Mouse (Mus musculus) MEL (cell line): ENCODE measurements around the gene Trim2. TPM values are rescaled to one million over a fixed set of nuclear protein-coding genes. Genes with fewer than 3 reads are reported as not detected.

ENCODE experiments used
- DNase-seq: peaks from one replicate; pipeline ENCODE4 v3.0.0; 2011; ENCODE audit warnings: low read depth, low spot score
- H3K27ac ChIP-seq: 2 replicates; pipeline ENCODE4 v1.5.1; 2012; ENCODE audit warnings: low read depth, mild to moderate bottlenecking, control low read depth, low read length, moderate library complexity; ENCODE audit not compliant: control insufficient read depth
- H3K27me3 ChIP-seq, 2 experiments: fragments of 150-350 bp in 1 of 2; sonication (generic) in 1 of 2; 2 replicates each; pipeline ENCODE4 v1.6.1; 2012; ENCODE audit warnings: low read length in 2 of 2, mild to moderate bottlenecking in 2 of 2, improper control_type of control experiment in 1 of 2, moderate library complexity in 1 of 2; ENCODE audit not compliant: insufficient read depth in 2 of 2, control insufficient read depth in 1 of 2
- H3K36me3 ChIP-seq, 2 experiments: 2 replicates each; pipeline ENCODE4 v1.6.1; 2012 to 2014; ENCODE audit warnings: low read length in 2 of 2, improper control_type of control experiment in 1 of 2, inconsistent platforms in 1 of 2, mild to moderate bottlenecking in 1 of 2; ENCODE audit not compliant: insufficient read depth in 2 of 2, control insufficient read depth in 1 of 2
- H3K4me1 ChIP-seq, 2 experiments: fragments of 150-350 bp in 1 of 2; sonication (generic) in 1 of 2; 2 replicates each; pipeline ENCODE4 v1.6.1; 2012; ENCODE audit warnings: low read length in 2 of 2, improper control_type of control experiment in 1 of 2, mild to moderate bottlenecking in 1 of 2; ENCODE audit not compliant: insufficient read depth in 2 of 2, control insufficient read depth in 1 of 2
- H3K4me3 ChIP-seq, 2 experiments: fragments of 150-350 bp in 1 of 2; sonication (generic) in 1 of 2; 2 replicates each; pipeline ENCODE4 v1.5.1; 2012; ENCODE audit warnings: low read depth in 2 of 2, low read length in 2 of 2, mild to moderate bottlenecking in 2 of 2, moderate library complexity in 2 of 2, control low read depth in 1 of 2, improper control_type of control experiment in 1 of 2; ENCODE audit not compliant: control insufficient read depth in 1 of 2, insufficient read depth in 1 of 2
- H3K79me2 ChIP-seq: 2 replicates; pipeline ENCODE4 v1.6.1; 2012; ENCODE audit warnings: mild to moderate bottlenecking, low read length, moderate library complexity; ENCODE audit not compliant: control insufficient read depth, poor library complexity, insufficient read depth
- H3K9ac ChIP-seq: 2 replicates; pipeline ENCODE4 v1.6.1; 2012; ENCODE audit warnings: low read depth, mild to moderate bottlenecking, control low read depth, low read length, moderate library complexity; ENCODE audit not compliant: control insufficient read depth, poor library complexity, severe bottlenecking
- H3K9me3 ChIP-seq: fragments of 150-350 bp; sonication (generic); replicated peaks from 2 replicates; pipeline ENCODE4 v1.6.1; 2012; ENCODE audit warnings: mild to moderate bottlenecking, low read length, improper control_type of control experiment, moderate library complexity; ENCODE audit not compliant: insufficient read depth
- BHLHE40 ChIP-seq: IDR thresholded peaks from 2 replicates; pipeline ENCODE4 v1.6.1; 2012; ENCODE audit warnings: low read depth, mild to moderate bottlenecking, inconsistent platforms, low read length, improper control_type of control experiment, borderline replicate concordance
- E2F4 ChIP-seq: IDR thresholded peaks from 2 replicates; pipeline ENCODE4 v1.6.1; 2011; ENCODE audit warnings: low read depth, low read length, improper control_type of control experiment, borderline replicate concordance
- EP300 ChIP-seq, 2 experiments: IDR thresholded peaks; 2 replicates each; pipeline ENCODE4 v1.6.1; 2011; ENCODE audit warnings: improper control_type of control experiment in 2 of 2, low read length in 2 of 2, low read depth in 1 of 2, mild to moderate bottlenecking in 1 of 2
- GABPA ChIP-seq: IDR thresholded peaks from 2 replicates; pipeline ENCODE4 v1.6.1; 2012; ENCODE audit warnings: low read depth, mild to moderate bottlenecking, inconsistent platforms, low read length, improper control_type of control experiment, moderate library complexity
- GATA1 ChIP-seq: IDR thresholded peaks from 2 replicates; pipeline ENCODE4 v1.6.1; 2011; ENCODE audit warnings: low read depth, low read length, improper control_type of control experiment
- HCFC1 ChIP-seq: IDR thresholded peaks from 2 replicates; pipeline ENCODE4 v1.6.1; 2012; ENCODE audit warnings: low read depth, mild to moderate bottlenecking, inconsistent platforms, low read length, improper control_type of control experiment, moderate library complexity
- KAT2A ChIP-seq: conservative IDR thresholded peaks from 2 replicates; pipeline ENCODE4 v1.6.1; 2012; ENCODE audit warnings: low read depth, low read length, improper control_type of control experiment, inconsistent platforms
- MAFK ChIP-seq: IDR thresholded peaks from 2 replicates; pipeline ENCODE4 v1.6.1; 2011; ENCODE audit warnings: low read depth, mild to moderate bottlenecking, low read length, improper control_type of control experiment, borderline replicate concordance
- MXI1 ChIP-seq: IDR thresholded peaks from 2 replicates; pipeline ENCODE4 v1.6.1; 2011; ENCODE audit warnings: mild to moderate bottlenecking, low read depth, low read length, improper control_type of control experiment
- MYB ChIP-seq: IDR thresholded peaks from 2 replicates; pipeline ENCODE4 v1.6.1; 2011; ENCODE audit warnings: mild to moderate bottlenecking, low read depth, low read length, improper control_type of control experiment
- MYC ChIP-seq: IDR thresholded peaks from 2 replicates; pipeline ENCODE4 v1.6.1; 2011; ENCODE audit warnings: low read depth, mild to moderate bottlenecking, low read length, improper control_type of control experiment, moderate library complexity
- POLR2AphosphoS5 ChIP-seq: IDR thresholded peaks from 2 replicates; pipeline ENCODE4 v1.6.1; 2012; ENCODE audit warnings: low read depth, borderline replicate concordance, mild to moderate bottlenecking, inconsistent platforms, low read length, moderate library complexity, mixed read lengths
- RCOR1 ChIP-seq: IDR thresholded peaks from 2 replicates; pipeline ENCODE4 v1.6.1; 2012; ENCODE audit warnings: low read depth, mild to moderate bottlenecking, inconsistent platforms, low read length, improper control_type of control experiment
- SIN3A ChIP-seq: IDR thresholded peaks from 2 replicates; pipeline ENCODE4 v1.6.1; 2012; ENCODE audit warnings: low read length, improper control_type of control experiment, inconsistent platforms
- TAL1 ChIP-seq: IDR thresholded peaks from 2 replicates; pipeline ENCODE4 v1.6.1; 2012; ENCODE audit warnings: mild to moderate bottlenecking, inconsistent platforms, low read length, moderate library complexity, mixed read lengths
- TBP ChIP-seq: IDR thresholded peaks from 2 replicates; pipeline ENCODE4 v1.8.0; 2011; ENCODE audit warnings: low read depth, low read length, improper control_type of control experiment
- TCF12 ChIP-seq: IDR thresholded peaks from 2 replicates; pipeline ENCODE4 v1.6.1; 2014; ENCODE audit warnings: low read depth, mild to moderate bottlenecking, inconsistent platforms, low read length, improper control_type of control experiment, moderate library complexity
- UBTF ChIP-seq: IDR thresholded peaks from 2 replicates; pipeline ENCODE4 v1.6.1; 2012; ENCODE audit warnings: low read depth, mild to moderate bottlenecking, inconsistent platforms, low read length, improper control_type of control experiment, moderate library complexity, borderline replicate concordance; ENCODE audit not compliant: insufficient read depth
- USF2 ChIP-seq, 2 experiments: IDR thresholded peaks; 2 replicates each; pipeline ENCODE4 v1.6.1; 2011 to 2012; ENCODE audit warnings: improper control_type of control experiment in 2 of 2, low read length in 2 of 2, borderline replicate concordance in 1 of 2, inconsistent platforms in 1 of 2, low read depth in 1 of 2, mild to moderate bottlenecking in 1 of 2; ENCODE audit not compliant: insufficient read depth in 1 of 2
- ZC3H11A ChIP-seq: IDR thresholded peaks from 2 replicates; pipeline ENCODE4 v1.6.1; 2012; ENCODE audit warnings: low read depth, mild to moderate bottlenecking, inconsistent platforms, low read length, improper control_type of control experiment
- ZKSCAN1 ChIP-seq: IDR thresholded peaks from 2 replicates; pipeline ENCODE4 v1.6.1; 2012; ENCODE audit warnings: low read depth, mild to moderate bottlenecking, inconsistent platforms, low read length, improper control_type of control experiment, moderate library complexity
- ZNF384 ChIP-seq: IDR thresholded peaks from 2 replicates; pipeline ENCODE4 v1.6.1; 2012; ENCODE audit warnings: low read depth, mild to moderate bottlenecking, inconsistent platforms, low read length, improper control_type of control experiment
- polyA plus RNA-seq, 2 experiments: library from polyadenylated mRNA; stranded (reverse) in 1 of 2; unstranded in 1 of 2; fragments of >175 nt in 1 of 2; fragments of >200 nt in 1 of 2; gene quantifications; 2 replicates each; pipeline versions ENCODE4 v1.2.1 to v1.2.4; 2012; ENCODE audit warnings: low replicate concordance in 2 of 2, low read depth in 1 of 2; ENCODE audit not compliant: insufficient read length in 2 of 2, insufficient read depth in 1 of 2, missing spikeins in 1 of 2
- total RNA-seq: library from RNA; depleted of rRNA; stranded (reverse); fragments of 300-350 nt; gene quantifications from 2 replicates; pipeline ENCODE4 v1.2.3, GENCODE M21; 2012

Gene Trim2
- total and polyA plus RNA-seq, 3 experiments = 1.7 to 4.4 TPM; not detected in 1

GRCm38 (mm10) chr3:84257989-84258517 is 48.6 kb downstream of the Trim2 start:
- peaks cover 5 to 7% of the 10 kb centered on the region in 2 experiments; a peak in 3 of 4 replicates for H3K4me1 ChIP-seq
- no peak overlapping the region for H3K9ac ChIP-seq
- peaks cover 0 to 10% of the 10 kb centered on the region in 2 experiments; a peak in 2 of 4 replicates for H3K36me3 ChIP-seq
- H3K9me3 ChIP-seq = no peaks in the 10 kb centered on the region
- no peak for DNase-seq
- peaks cover 1% of the 10 kb centered on the region; the same call in 1 of the 2 replicates for H3K79me2 ChIP-seq
- H3K27me3 ChIP-seq = no peaks in the 10 kb centered on the region
- no peak overlapping the region; the same call in 1 of the 2 replicates for H3K27ac ChIP-seq
- TF ChIP-seq ZNF384 = no peak
- TF ChIP-seq POLR2AphosphoS5 = no peak
- no peak for TF ChIP-seq RCOR1
- TF ChIP-seq E2F4 = no peak
- no peak for TF ChIP-seq ZC3H11A
- no peak for TF ChIP-seq GABPA
- no peak for TF ChIP-seq MYC
- TF ChIP-seq UBTF = no peak
- no peak for TF ChIP-seq MXI1
- no peak for TF ChIP-seq HCFC1
- no peak for TF ChIP-seq MYB
- no peak for TF ChIP-seq BHLHE40
- no peak for TF ChIP-seq TBP
- no peak for TF ChIP-seq USF2 (IDR thresholded peaks at IDR 0.05; ENCODE audit: borderline replicate concordance in 1 of 2, insufficient read depth in 1 of 2, low read depth in 1 of 2, low read length in 2 of 2)
- no peak for TF ChIP-seq SIN3A
- no peak for TF ChIP-seq KAT2A
- TF ChIP-seq GATA1 = no peak
- no peak for TF ChIP-seq ZKSCAN1
- no peak overlapping the region for H3K4me3 ChIP-seq

- DNase-seq = peak; percentile 55
- no peaks in the 10 kb centered on the region for H3K9me3 ChIP-seq
- no peak overlapping the region for H3K27ac ChIP-seq
- TF ChIP-seq GATA1 (peak; percentile 34; the same call in 1 of the 2 replicates), MYB (no peak), TAL1 (no peak), MAFK (no peak), RCOR1 (peak; percentile 67), MXI1 (0 out of 2 replicates have a peak, but pooled peaks have one; percentile 21), EP300 (IDR thresholded peaks at IDR 0.05; ENCODE audit: low read depth in 1 of 2, low read length in 2 of 2) (peak; percentile 10 to 48; a peak in 2 of 4 replicates), TCF12 (peak; percentile 44; the same call in 1 of the 2 replicates), BHLHE40 (no peak)
- no peaks in the 10 kb centered on the region for H3K27me3 ChIP-seq
- H3K9ac ChIP-seq = no peak overlapping the region
- H3K4me3 ChIP-seq = no peak overlapping the region
- peaks cover 1% of the 10 kb centered on the region; the same call in 1 of the 2 replicates for H3K79me2 ChIP-seq
- H3K4me1 ChIP-seq = no peaks in the 10 kb centered on the region
- peaks cover 0 to 8% of the 10 kb centered on the region in 2 experiments; a peak in 2 of 4 replicates for H3K36me3 ChIP-seq
Observed at GRCm38 (mm10) chr3:84254520-84254878, 52.2 kb downstream of the Trim2 start.
